Mouse (Mus musculus) CH12.LX (cell line): Measurements from ENCODE around the gene Pla2g4a.

Experiments
- CTCF ChIP-seq, 2 experiments: IDR thresholded peaks in 1 of 2; conservative IDR thresholded peaks in 1 of 2; 2 replicates each; pipeline ENCODE4 v1.5.1; 2011 to 2012; ENCODE audit warnings: low read depth in 2 of 2, low read length in 2 of 2, improper control_type of control experiment in 1 of 2, inconsistent platforms in 1 of 2, mild to moderate bottlenecking in 1 of 2, moderate library complexity in 1 of 2
- ELF1 ChIP-seq: IDR thresholded peaks from 2 replicates; pipeline ENCODE4 v1.6.1; 2014; ENCODE audit warnings: low read depth, mild to moderate bottlenecking, inconsistent platforms, low read length, improper control_type of control experiment
- EP300 ChIP-seq: IDR thresholded peaks from 2 replicates; pipeline ENCODE4 v1.6.1; 2011; ENCODE audit warnings: low read length, improper control_type of control experiment
- NELFE ChIP-seq: IDR thresholded peaks from 2 replicates; pipeline ENCODE4 v1.6.1; 2011; ENCODE audit warnings: low read depth, low read length, improper control_type of control experiment
- POLR2A ChIP-seq: IDR thresholded peaks from 2 replicates; pipeline ENCODE4 v1.6.1; 2011; ENCODE audit warnings: low read depth, mild to moderate bottlenecking, improper control_type of control experiment, low read length
- RAD21 ChIP-seq: IDR thresholded peaks from 2 replicates; pipeline ENCODE4 v1.6.1; 2011; ENCODE audit warnings: low read depth, mild to moderate bottlenecking, low read length, improper control_type of control experiment, moderate library complexity
- ZNF384 ChIP-seq: IDR thresholded peaks from 2 replicates; pipeline ENCODE4 v1.6.1; 2012; ENCODE audit warnings: low read depth, low read length, improper control_type of control experiment, inconsistent platforms

GRCm38 (mm10) chr1:149866202-149866601 lies 94.9 kb downstream of the Pla2g4a start:
- TF ChIP-seq RAD21 (no peak), ZNF384 (no peak), POLR2A (no peak), CTCF (conservative IDR thresholded peaks at IDR 0.05 in 1 of 2, IDR thresholded peaks at IDR 0.05 in 1 of 2; ENCODE audit: low read depth in 2 of 2, low read length in 2 of 2) (no peak), EP300 (no peak), NELFE (no peak), ELF1 (no peak)
